9 mouse cellular contexts compared by ENCODE assay signal in genomic region chr9:57503622-57504380, GRCm38 (mm10). TPM values are rescaled to one million over a fixed set of nuclear protein-coding genes. Genes with fewer than 3 reads are reported as not detected.
DNase-seq lines count a peak whose midpoint lies in the region; ATAC-seq lines count a peak whose summit lies in the region.
"Had no signal": no experiment of that assay in that cellular context is flagged by ENCODE, and none has a peak within 500 bp of the region (broad histone marks: within the 10 kb centered on the region; RNA-seq: fewer than 3 reads in every experiment).

Rpp25 (plus strand) TSS chr9:57504026.

- peak within 1 kb of the TSS; percentile 23; the same call in 1 of the 2 replicates for H3K9ac ChIP-seq in embryonic facial prominence, embryonic 15.5 days
- H3K9ac ChIP-seq in heart, embryonic 12.5 days, result peak within 1 kb of the TSS; percentile 75
- H3K9ac ChIP-seq in kidney, embryonic 14.5 days (ENCODE audit: low read depth, low read length), result peak within 1 kb of the TSS; percentile 44; the same call in 1 of the 2 replicates
- H3K9ac ChIP-seq in liver, embryonic 13.5 days, result peak within 1 kb of the TSS; percentile 9; the same call in 1 of the 2 replicates
- peak within 1 kb of the TSS; percentile 42 for H3K9ac ChIP-seq in neural tube, embryonic 15.5 days (replicated peaks)

- no peak for DNase-seq in liver, embryonic 13.5 days

- peaks cover 5% of the 10 kb centered on the region; the same call in 1 of the 2 replicates for H3K9me3 ChIP-seq in megakaryocyte, embryonic 14.5 days
- H3K9me3 ChIP-seq in embryonic facial prominence, embryonic 15.5 days (replicated peaks), result no peaks in the 10 kb centered on the region
- H3K9me3 ChIP-seq in heart, embryonic 12.5 days (replicated peaks), result no peaks in the 10 kb centered on the region
- no peaks in the 10 kb centered on the region for H3K9me3 ChIP-seq in kidney, embryonic 14.5 days (ENCODE audit: control insufficient read depth, low read length)
- H3K9me3 ChIP-seq in liver, embryonic 13.5 days (replicated peaks), result no peaks in the 10 kb centered on the region
- H3K9me3 ChIP-seq in neural tube, embryonic 15.5 days (replicated peaks), result no peaks in the 10 kb centered on the region

- H3K4me3 ChIP-seq in megakaryocyte, embryonic 14.5 days (replicated peaks), result peak within 1 kb of the TSS; percentile 88
- H3K4me3 ChIP-seq in embryonic facial prominence, embryonic 15.5 days (replicated peaks), result peak within 1 kb of the TSS; percentile 45
- H3K4me3 ChIP-seq in heart, embryonic 12.5 days, result peak within 1 kb of the TSS; percentile 60
- peak within 1 kb of the TSS; percentile 51 for H3K4me3 ChIP-seq in kidney, embryonic 14.5 days (ENCODE audit: low read length)
- H3K4me3 ChIP-seq in liver, embryonic 13.5 days (replicated peaks), result peak within 1 kb of the TSS; percentile 50
- peak within 1 kb of the TSS; percentile 51 for H3K4me3 ChIP-seq in neural tube, embryonic 15.5 days (replicated peaks)

- H3K36me3 ChIP-seq in megakaryocyte, embryonic 14.5 days (replicated peaks; ENCODE audit: low read length), result no peaks in the 10 kb centered on the region
- no peaks in the 10 kb centered on the region for H3K36me3 ChIP-seq in embryonic facial prominence, embryonic 15.5 days
- no peaks in the 10 kb centered on the region for H3K36me3 ChIP-seq in heart, embryonic 12.5 days
- H3K36me3 ChIP-seq in kidney, embryonic 14.5 days (ENCODE audit: control insufficient read depth, insufficient read depth, low read length), result no peaks in the 10 kb centered on the region
- no peaks in the 10 kb centered on the region for H3K36me3 ChIP-seq in liver, embryonic 13.5 days
- no peaks in the 10 kb centered on the region for H3K36me3 ChIP-seq in neural tube, embryonic 15.5 days

- under 1% methylated on average over 46 of the region's 46 CpGs for WGBS in embryonic facial prominence, embryonic 15.5 days
- under 1% methylated on average over 46 of the region's 46 CpGs for WGBS in heart, embryonic 12.5 days
- WGBS in kidney, embryonic 14.5 days, result under 1% methylated on average over 45 of the region's 46 CpGs
- 1% methylated on average over 46 of the region's 46 CpGs for WGBS in liver, embryonic 13.5 days (ENCODE audit: insufficient replicate concordance)
- under 1% methylated on average over 46 of the region's 46 CpGs for WGBS in neural tube, embryonic 15.5 days

- ATAC-seq in megakaryocyte, adult 5-6 weeks (ENCODE audit: poor library complexity, severe bottlenecking), result no peak; the same call in 1 of the 2 replicates
- peak; percentile 47 for ATAC-seq in embryonic facial prominence, embryonic 15.5 days (ENCODE audit: insufficient number of reproducible peaks, low FRiP score, low TSS enrichment, low read depth)
- ATAC-seq in heart, embryonic 12.5 days (ENCODE audit: insufficient number of reproducible peaks, low FRiP score), result peak; percentile 55
- ATAC-seq in kidney, embryonic 14.5 days (ENCODE audit: low FRiP score, low TSS enrichment), result peak; percentile 71
- ATAC-seq in liver, embryonic 13.5 days (ENCODE audit: low read depth), result no peak
- ATAC-seq in neural tube, embryonic 15.5 days (ENCODE audit: low FRiP score), result peak; percentile 55
- no peak for ATAC-seq in monocyte, adult 5-6 weeks (replicated peaks; ENCODE audit: insufficient number of reproducible peaks, low FRiP score, low TSS enrichment, poor library complexity, severe bottlenecking)

- no peak within 1 kb of the TSS for H3K27ac ChIP-seq in embryonic facial prominence, embryonic 15.5 days (replicated peaks)
- H3K27ac ChIP-seq in heart, embryonic 12.5 days (ENCODE audit: poor library complexity, severe bottlenecking), result no peak within 1 kb of the TSS; the same call in 1 of the 2 replicates
- no peak within 1 kb of the TSS for H3K27ac ChIP-seq in kidney, embryonic 14.5 days (ENCODE audit: low read depth, low read length)
- H3K27ac ChIP-seq in liver, embryonic 13.5 days, result no peak within 1 kb of the TSS
- peak within 1 kb of the TSS; percentile 84 for H3K27ac ChIP-seq in neural tube, embryonic 15.5 days (replicated peaks)

- peaks cover 50% of the 10 kb centered on the region for H3K4me1 ChIP-seq in megakaryocyte, embryonic 14.5 days
- peaks cover 35% of the 10 kb centered on the region for H3K4me1 ChIP-seq in embryonic facial prominence, embryonic 15.5 days
- H3K4me1 ChIP-seq in heart, embryonic 12.5 days (replicated peaks), result peaks cover 54% of the 10 kb centered on the region
- H3K4me1 ChIP-seq in kidney, embryonic 14.5 days (ENCODE audit: control insufficient read depth, insufficient read depth, low read length), result peaks cover 44% of the 10 kb centered on the region
- peaks cover 45% of the 10 kb centered on the region for H3K4me1 ChIP-seq in liver, embryonic 13.5 days (replicated peaks)
- H3K4me1 ChIP-seq in neural tube, embryonic 15.5 days, result peaks cover 67% of the 10 kb centered on the region

- H3K4me2 ChIP-seq in embryonic facial prominence, embryonic 15.5 days (replicated peaks), result peak within 1 kb of the TSS; percentile 97
- H3K4me2 ChIP-seq in heart, embryonic 12.5 days, result peak within 1 kb of the TSS; percentile 100
- H3K4me2 ChIP-seq in kidney, embryonic 14.5 days (replicated peaks; ENCODE audit: low read depth, low read length), result peak within 1 kb of the TSS; percentile 94
- peak within 1 kb of the TSS; percentile 69 for H3K4me2 ChIP-seq in liver, embryonic 13.5 days
- peak within 1 kb of the TSS; percentile 93 for H3K4me2 ChIP-seq in neural tube, embryonic 15.5 days

- peaks cover 84% of the 10 kb centered on the region for H3K27me3 ChIP-seq in megakaryocyte, embryonic 14.5 days (replicated peaks)
- H3K27me3 ChIP-seq in embryonic facial prominence, embryonic 15.5 days, result peaks cover 78% of the 10 kb centered on the region
- peaks cover 62% of the 10 kb centered on the region for H3K27me3 ChIP-seq in heart, embryonic 12.5 days (replicated peaks)
- peaks cover 54% of the 10 kb centered on the region for H3K27me3 ChIP-seq in kidney, embryonic 14.5 days (ENCODE audit: control insufficient read depth, insufficient read depth, low read length)
- peaks cover 90% of the 10 kb centered on the region for H3K27me3 ChIP-seq in liver, embryonic 13.5 days
- H3K27me3 ChIP-seq in neural tube, embryonic 15.5 days (replicated peaks), result peaks cover 38% of the 10 kb centered on the region

RNA-seq across cellular contexts. Expression of gene Rpp25, which starts in this region (rescaled TPM):
- 0.07 TPM in 1 of 2 replicates, not detected in the other for polyA plus RNA-seq in megakaryocyte, embryonic 14.5 days (2012; ENCODE audit: insufficient read depth, low replicate concordance)
- not detected in 2 replicates for total RNA-seq in megakaryocyte, adult 5-6 weeks (2015)
- total RNA-seq in megakaryocyte, adult 5-6 weeks (2017), result not detected in 2 replicates
- polyA plus RNA-seq in embryonic facial prominence, embryonic 15.5 days (2015; fragmentation: Nextera tagmentation; extraction: Ambion mirVana), result 0.68 and 0.89 TPM in 2 replicates
- polyA plus RNA-seq in heart, embryonic 12.5 days (2016; fragmentation: Nextera tagmentation; extraction: Ambion mirVana), result 12.9 and 14.2 TPM in 2 replicates
- 5.3 and 6.2 TPM in 2 replicates for polyA plus RNA-seq in kidney, embryonic 14.5 days (2014; fragmentation: Nextera tagmentation; extraction: Ambion mirVana)
- polyA plus RNA-seq in liver, embryonic 13.5 days (2015; fragmentation: Nextera tagmentation; extraction: Ambion mirVana), result 0.59 and 0.77 TPM in 2 replicates
- polyA plus RNA-seq in neural tube, embryonic 15.5 days (2015; fragmentation: Nextera tagmentation; extraction: Ambion mirVana), result 17.4 and 23.5 TPM in 2 replicates
- not detected in 3 replicates for total RNA-seq in monocyte, adult 5-6 weeks (2017)
- total RNA-seq: hematopoietic stem cell, adult 5-6 weeks had no signal

Comparison
In these comparisons a context has a peak if more than half of its experiments do, and no peak if none do; other contexts are left out.
1. Peak in ATAC-seq, H3K4me3 ChIP-seq, H3K9ac ChIP-seq and H3K4me2 ChIP-seq in embryonic facial prominence, embryonic 15.5 days; RNA of the gene not detected or under 1 TPM.
2. ATAC-seq: peak in heart, embryonic 12.5 days (single experiment), kidney, embryonic 14.5 days (single experiment) and neural tube, embryonic 15.5 days (single experiment); none in megakaryocyte, adult 5-6 weeks (single experiment), liver, embryonic 13.5 days (single experiment) and monocyte, adult 5-6 weeks (single experiment).
3. H3K9ac ChIP-seq: peak in every context shown above with its lines; median percentile 75 in heart, embryonic 12.5 days; 44 in kidney, embryonic 14.5 days; 42 in neural tube, embryonic 15.5 days; 23 in embryonic facial prominence, embryonic 15.5 days; 9 in liver, embryonic 13.5 days.
4. Peak in every context shown above with its lines, with median percentiles within 50 percentile points of each other: H3K4me3 ChIP-seq and H3K4me2 ChIP-seq.